Mouse (Mus musculus) WW6 (cell line): ENCODE data around the gene Uba3.

Experiments
- DNase-seq: peaks from one replicate; pipeline ENCODE4 v3.0.0-alpha.2; 2013; ENCODE audit warnings: low read depth, low spot score

The Uba3 gene

DNA sequence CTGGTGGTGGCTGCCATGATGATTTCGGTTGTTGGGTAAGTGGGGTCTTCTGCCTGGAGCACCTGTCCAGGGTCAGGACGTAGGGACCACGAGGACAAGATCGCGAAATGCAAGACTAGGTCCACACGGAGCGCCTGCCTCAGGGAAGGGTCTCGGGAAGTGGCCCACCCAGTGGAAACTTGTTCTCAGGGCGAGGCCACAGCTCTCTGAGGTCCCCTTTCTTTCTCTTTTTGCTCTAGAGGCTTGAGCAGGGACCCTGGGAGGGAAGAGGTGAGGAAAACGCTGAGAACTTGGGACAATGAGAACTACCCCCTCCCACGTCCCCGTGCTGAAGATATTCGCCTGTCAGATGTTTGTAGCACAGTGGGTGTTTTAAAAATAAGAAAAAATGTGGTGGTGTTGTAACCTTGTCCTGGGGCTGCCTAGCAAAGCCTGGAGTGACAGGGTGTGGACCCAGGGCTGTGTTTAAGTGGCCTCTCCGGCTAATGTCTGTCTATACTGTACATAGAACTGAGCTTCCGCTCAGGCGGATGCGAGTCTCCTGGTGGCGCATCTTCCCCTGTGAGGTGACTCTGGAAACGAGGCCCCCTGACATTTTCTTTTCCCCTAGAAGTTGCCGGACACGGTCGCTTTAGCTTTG lies 5.6 kb upstream of the Uba3 start:
- no peak for DNase-seq

DNA sequence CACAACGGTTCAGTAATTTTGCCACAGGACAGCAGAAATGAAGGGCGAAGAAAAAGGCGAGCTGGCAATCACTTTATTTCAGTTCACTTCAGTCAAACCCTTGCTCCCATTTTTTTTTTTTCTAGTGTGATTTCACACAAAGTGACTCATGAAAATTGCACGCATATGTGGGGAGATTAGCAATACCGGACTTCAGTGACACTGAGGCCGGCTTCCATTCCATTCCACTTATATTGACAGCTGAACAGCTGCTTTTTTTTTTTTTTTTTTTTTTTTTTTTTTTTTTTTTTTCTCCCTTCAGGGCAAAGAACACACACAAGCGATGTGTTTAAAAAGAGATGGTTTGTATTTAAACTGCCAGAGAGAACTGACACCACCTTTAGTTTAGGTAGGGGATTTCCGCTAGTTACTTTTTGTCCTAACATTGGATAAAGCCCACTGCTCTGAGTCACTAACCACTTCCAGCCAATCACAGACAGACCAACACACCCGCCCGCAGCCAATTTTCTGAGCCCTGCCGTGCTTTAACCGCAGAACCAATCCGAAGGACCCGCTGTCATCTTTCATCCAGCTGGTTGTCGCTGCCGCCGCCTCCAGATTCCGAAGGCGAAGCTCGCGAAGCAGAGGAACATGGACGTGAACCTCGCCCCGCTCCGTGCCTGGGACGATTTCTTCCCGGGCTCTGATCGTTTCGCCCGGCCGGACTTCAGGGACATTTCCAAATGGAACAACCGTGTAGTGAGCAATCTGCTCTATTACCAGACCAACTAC lies 4.9 kb upstream of the Uba3 start, which contains the start of gene Arl6ip5:
Gene Arl6ip5, plus strand, starts transcription at position 499 of the 771 bp plus-strand sequence.
- DNase-seq: peak; percentile 79

DNA sequence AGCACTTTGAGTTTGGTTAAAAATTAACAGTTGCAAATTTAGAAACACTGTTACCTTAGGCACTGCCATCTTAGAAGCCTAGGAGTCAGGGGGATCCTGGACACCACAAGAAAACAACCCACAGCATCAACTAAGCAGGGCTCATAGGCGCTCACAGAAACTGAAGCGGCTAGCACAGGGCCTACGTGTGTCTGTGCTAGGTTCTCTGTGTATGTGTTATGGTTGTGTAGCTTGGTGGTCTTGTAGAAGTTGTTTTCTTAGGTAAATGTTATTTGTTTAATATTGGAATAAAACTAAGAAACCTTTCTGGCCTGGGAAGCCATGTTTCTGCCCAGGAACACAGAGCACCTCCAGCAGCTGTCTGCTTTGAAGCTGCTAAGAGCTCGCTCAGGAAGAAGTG lies 4.3 kb upstream of the Uba3 start:
- no peak for DNase-seq

DNA sequence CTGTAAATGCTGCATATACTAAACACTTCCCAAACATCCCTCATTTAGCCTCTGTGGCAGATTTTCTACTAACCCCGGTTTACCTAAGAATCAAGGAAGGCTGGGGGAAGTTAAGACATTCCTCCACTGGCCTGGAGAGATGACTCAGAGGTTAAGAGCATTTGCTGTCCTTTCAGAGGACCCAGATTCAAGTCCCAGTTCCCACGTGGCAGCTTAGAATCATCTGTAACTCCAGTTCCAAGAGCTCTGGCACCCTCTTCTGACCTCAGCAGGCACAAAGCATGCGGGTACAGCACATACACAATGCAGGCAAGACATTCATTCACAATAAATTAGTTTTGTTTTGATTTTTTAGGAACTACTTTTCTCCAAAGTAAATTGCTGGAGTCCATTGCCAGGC lies 3.8 kb upstream of the Uba3 start:
- DNase-seq: no peak

DNA sequence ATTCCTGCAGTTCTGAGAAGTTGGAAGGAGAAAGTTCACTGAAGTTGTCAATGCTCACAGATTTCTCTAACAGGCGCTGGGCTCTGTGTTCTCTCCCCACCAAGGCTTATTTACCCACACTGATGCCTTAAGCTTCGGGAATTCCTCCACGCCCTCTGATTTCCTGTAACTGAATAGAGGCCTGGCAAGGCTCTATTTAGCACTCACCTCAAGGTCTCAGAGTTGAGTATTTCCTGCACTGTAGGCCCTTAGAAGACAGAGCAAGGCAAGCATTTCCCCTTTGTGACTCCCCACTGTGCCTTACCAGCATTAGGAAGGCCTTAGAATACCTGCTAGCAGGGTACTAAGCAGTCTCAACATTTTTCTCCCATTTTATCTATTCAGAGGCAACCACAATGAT lies 3.0 kb upstream of the Uba3 start:
- DNase-seq: peak; percentile 29

DNA sequence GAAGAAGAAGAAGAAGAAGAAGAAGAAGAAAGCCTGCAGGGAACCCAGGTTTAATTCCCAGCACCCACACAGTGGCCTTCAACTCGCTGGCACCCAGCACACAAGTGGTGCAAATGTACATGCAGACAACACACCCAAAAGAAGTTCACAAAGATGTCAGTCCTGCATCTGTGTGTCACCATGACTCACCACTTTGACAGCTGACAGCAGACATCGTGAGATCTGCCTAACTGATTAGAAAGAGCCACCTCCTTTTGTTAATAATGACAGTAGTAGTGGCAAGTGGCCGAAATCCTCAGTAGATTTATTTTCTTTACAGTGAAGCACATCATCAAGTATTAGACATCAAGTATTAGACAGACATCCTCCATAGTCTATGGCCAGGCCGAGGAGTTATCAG lies 1.6 kb upstream of the Uba3 start:
- DNase-seq: no peak

DNA sequence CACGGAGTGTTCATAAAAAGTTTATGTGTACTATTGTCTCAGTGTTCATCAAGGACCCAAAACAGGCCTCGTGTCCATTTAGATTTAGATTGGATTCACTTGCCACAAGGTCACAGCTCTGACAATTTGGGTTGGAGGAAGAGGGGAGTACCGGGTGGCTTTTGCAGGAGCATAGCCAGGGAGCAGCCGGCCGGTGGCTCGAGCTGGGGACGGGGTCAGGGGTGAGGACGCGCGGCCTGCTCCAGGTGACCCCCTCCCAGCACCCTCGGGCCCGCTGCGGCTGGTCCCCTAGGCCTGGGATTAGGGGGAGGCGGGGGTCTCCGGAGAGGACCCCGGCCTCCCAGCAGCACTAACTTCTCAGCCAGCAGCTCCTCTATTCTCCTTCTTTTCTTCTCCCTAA lies 495 bp downstream of the Uba3 start:
- DNase-seq: no peak

DNA sequence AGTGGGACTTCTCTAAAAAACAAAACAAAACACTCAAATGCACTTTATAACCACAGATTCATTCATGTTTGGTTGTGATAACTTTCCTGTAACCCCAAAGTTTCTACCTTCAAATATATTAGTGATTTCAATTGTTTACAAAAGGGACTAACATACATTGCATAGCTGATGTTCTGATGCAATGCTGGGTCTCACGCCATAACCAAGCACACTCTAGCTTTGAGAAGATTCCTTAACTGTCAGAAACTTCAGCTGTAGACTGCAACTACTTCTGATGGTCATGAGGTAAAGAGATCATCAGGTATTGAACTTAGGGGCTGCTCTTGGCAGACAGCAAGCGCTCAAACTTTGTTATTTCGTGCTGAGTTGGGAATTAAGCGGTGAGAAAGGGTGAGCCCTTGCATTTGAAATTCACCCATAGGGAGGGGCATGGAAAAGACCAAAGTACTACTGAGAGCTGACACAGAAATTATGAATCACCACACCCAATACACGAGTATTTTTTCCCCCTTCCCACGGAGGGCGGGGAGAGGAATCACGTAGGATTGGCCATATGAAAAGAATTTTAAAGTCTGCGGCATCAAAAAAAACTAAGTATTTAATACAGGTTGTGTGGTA lies 1.1 kb downstream of the Uba3 start:
- no peak for DNase-seq

DNA sequence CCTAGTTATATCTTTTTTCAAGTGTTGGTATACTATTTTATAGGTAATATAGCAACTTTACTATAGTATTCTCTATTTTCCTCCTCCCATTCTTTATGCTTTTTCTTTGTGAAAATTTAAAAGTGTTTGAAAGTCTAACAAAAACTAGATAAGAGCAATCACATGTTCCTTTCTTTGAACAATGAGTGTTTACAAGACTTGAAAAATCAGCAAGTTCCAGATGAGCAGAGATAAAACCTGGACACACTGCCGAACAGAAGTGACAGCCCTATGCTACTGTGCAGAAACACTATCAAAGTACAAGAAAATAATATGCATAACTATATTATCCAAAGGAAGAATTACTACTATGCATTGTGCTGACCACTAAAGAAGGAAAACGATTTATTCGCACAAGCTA lies 3.0 kb downstream of the Uba3 start:
- no peak for DNase-seq

DNA sequence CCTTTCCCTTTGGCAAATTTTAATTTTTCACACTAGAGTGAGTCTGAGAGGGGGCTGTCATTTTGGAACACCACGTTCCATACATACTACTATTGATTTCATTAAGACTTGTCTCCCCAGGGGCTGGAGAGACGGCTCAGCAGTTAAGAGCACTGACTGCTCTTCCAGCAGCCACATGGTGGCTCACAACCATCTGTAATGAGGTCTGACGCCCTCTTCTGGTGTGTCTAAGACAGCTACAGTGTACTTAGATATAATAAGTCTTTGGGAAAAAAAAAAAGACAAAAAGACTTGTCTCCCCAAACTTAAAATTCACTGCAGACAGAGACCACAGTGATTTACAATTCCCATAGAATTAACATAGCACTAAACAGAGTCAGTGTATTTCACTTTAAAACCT lies 5.0 kb downstream of the Uba3 start:
- DNase-seq: no peak

DNA sequence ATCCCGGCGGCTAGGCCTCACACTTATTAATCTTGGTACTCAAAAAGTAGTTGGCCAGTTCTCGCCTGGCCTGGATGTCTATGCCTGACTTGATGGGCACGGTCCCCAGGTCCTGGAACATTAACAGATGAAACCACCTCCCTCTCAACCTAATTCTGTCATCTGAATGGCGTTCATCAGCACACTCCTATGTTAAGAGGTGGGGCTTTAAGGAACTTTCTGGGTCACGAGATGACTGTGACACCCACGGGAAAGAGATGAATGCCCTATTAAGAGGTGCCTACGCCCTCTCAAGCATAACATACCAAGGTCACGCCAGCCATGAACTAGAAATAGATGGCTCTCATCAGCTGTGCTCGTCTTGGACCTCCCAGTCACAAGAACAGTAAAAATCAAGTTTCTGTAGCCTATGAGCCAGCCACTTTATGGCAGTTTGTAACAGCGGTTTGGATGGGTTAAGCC lies 26.0 kb downstream of the Uba3 start:
- DNase-seq: peak; percentile 9

DNA sequence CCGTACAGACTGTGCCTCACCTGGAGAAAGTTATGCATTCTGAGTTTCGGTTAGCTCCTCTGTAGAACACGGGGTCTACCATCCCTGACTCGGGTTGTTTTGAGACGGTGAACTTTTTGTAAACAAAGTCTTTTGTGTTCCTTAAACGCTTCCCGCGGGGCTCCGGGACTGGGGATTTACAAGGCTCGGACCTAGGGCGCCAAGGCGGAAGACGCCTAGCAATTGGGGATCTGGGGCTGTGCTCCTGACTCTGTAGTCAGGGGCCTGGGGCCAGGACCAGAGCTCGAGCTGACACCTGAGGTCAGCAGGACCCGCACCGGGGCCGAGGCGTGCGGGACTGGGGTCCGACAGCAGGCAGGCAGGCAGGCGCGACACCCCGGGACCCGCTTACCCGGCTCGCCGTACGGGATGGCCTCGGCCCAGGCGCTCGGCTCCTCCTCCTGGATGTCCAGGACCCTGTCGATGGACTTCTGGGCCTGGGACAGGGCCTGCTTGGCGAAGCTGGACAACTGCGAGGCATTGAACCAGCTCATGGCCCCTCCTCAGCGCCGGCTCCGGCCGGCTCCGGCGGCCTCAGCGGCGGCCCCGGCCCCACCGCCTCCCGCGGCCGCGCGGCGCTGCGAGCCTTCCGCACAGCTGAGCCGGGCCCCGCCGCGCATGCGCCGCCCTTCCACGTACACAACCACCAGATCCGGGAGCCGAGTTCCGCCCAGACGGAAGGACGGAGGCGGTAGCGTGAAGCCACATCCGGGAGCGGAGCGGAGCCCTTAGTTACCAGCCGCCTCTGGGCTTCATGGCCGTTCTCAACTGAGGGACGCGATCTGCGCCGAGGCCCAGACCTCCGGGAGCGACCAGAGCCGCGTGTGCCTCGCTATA lies 26.7 kb downstream of the Uba3 start, which contains the start of gene Tmf1:
Gene Tmf1, minus strand, starts transcription at position 632 of the 876 bp plus-strand sequence.
- peak; percentile 73 for DNase-seq

DNA sequence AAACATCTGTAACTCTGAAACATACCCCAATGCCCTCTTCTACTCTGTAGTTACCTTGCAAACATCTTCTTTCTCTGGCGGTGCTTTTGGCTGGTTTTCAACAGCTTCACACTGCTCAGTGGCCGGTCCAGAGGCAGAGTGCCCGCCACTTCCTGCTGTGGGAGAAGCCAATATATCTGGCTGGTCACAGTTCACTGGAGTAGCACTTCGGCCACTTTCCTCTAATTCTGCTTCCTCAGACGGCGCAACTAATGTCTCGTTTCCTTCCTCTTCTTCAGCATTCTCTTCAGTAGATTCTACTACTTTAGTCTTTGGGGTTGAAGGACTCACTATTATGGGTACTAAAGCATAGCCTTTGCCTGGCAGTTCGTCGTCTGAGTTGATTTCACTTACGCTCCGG lies 29.7 kb downstream of the Uba3 start:
- no peak for DNase-seq

DNA sequence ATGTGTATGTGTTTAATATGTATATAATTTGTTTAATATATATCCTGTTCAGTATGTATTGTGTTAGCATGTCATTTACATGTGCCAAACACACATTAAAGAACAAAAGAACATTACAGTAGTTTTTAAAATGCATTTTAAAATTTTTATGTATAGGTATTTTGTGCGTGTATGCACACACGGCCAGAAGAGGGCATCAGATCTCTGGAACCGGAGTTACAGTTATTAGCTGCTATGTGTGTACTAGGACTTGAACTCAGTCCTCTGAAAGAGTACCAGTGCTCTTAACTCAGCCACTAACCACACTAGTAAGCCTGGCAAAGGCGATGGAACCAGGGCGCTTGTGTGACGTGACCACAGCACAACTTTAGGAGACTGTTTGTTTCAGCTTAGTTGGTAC lies 55.3 kb downstream of the Uba3 start:
- no peak for DNase-seq

DNA sequence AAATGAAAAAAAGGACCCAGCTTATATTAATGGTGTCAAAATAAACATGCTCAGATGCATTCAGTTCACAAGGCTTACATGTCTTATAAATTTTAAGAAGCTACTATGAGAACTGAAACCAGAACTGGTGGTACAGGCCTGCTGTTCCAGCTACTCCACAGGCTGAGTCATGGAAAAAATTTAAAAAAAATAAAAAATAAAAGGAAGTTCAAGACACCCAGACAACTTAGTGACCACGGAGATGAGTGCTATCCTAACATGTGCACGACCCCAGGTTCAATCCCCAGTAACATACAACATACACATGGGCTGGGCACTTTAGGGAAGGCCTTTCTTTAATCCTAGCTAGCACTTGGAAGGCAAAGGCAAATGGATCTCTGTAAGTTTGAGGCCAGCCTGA lies 55.7 kb downstream of the Uba3 start:
- DNase-seq: no peak

DNA sequence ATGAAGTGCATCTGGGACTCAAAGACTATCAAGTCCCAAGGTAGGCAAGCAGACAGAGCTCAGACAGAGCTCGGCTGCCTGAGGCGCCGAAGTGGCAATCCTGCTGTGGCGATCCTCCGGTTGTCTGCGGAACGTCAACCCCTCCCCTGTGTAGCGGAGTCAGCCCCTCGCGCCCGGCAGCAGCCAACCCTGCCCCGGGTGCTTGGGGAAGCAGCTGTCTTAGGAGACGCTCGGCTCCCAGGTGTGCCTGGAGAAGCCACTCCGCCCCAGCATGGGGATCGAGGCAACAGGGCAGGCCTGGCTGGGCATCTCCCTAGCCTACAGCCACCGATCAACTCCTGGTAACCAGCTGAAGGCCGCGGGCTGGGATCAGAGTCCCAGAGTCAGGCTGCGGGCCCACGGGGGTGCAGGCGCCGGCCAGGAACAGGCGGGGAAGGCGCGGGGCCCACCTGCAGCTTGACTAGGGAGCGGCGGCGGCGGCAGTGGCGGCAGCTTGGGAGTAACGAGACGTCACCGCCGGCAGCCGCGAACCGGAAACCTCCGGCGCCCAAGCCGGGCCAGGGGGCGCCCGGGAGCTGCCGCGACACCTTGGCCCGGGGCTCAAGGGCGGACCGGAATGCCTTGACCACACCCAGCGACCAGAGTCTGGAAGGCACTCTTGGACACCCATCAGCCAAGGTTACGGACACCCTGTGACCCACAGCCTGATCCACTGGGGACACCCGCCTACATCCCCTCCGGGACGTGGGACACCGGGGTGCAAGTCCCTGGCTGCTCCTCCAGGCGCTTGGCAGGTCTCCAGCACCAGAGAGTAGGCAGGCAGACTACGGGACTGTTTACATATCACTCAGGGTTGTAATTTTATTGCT lies 56.8 kb downstream of the Uba3 start, which contains the start of gene Eogt:
Gene Eogt, minus strand, starts transcription at position 800 of the 869 bp plus-strand sequence.
- DNase-seq: peak; percentile 64

DNA sequence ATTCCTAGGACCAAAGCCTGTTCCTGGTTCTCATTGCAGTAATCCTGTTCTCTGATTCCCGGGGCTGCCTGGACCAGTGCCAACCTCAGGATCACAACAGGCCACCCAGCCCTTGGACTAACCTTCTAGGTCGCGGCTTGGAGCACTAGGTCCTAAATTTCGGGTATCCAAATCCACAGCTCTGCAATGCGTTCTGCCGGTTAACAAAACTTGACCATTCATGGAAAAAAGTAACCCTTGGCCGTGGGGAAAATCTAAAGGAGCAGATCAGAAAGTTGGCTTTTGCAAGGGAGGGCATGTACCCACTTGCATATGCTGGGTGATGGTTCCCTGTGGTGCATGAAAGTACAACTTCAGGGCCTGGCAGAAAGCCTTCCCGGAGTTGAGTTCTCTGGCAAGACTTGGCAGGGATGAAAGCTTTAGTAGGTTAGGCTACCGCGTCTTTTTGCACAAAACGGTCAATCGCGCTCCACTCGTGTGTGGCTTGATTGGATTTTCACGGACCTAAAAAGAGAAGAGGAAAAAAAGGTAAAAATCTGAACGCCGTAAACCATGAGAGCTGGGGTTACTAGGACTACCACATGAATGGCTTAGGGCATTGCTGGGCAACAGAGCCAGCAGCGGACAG lies 57.6 kb downstream of the Uba3 start:
- no peak for DNase-seq

DNA sequence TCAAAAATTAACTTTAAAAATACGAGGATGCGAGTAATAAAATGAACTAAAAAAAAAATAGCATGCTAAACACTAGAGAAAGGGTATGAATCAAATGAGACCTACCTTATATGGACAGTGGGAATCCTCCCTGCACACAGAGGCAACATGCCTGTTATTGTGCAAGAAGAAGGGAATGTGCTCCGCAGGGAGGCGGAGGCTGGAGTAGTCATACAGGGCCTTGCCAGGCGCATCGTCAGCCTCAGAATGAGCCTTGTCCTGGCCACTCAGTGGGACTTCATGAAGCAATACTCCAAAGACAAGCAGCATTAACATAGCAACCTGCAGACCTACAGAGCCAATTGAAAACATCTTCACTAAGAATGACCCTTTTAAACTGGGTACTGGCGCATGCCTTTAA lies 60.3 kb downstream of the Uba3 start:
- no peak for DNase-seq

DNA sequence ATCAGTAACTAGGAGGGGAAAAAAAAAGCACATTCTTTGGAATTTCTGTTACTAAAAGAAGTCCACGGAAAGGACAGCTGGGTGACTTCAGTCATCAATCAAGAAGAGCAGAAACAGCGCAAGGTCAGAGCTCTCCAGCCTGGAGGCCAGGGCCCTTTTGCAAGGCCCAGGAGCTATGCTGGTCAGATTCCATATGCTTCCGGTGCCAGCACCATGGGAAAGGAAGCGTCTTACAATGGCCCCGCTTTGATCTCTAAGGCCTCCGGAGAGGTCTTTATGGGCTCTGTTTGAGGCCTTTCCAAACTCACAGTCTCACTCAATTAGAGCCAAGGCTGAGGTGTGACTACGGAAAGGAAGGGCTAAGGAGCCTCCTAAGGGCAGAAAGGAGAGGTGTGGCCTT lies 61.1 kb downstream of the Uba3 start:
- DNase-seq: no peak

DNA sequence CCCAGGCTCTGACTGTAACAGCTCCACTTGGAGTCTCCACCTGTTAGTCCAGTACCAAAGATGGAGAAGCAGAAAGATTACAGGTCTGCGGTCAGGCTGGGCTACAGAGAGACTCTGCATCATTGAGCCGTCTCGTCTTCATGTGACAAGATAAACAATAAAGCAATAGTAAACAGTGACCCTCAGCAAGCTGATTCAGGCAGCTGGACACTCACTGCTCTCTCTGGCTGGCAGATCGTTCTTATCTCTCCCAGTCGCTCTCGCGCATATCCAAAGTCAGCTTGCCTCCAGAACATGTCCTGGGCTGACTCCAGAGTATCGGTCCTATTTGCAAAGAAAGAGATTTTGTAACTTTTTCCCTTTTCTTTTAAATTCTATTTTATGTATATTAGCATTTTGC lies 62.8 kb downstream of the Uba3 start:
- DNase-seq: no peak
